Mouse (Mus musculus) left cerebral cortex, postnatal 4 days (tissue): ENCODE data around the gene Lhfpl4. TPM values are rescaled to one million over a fixed set of nuclear protein-coding genes. Genes with fewer than 3 reads are reported as not detected.

ENCODE experiments used
- DNase-seq: peaks from one replicate; pipeline ENCODE4 v3.0.0-alpha.2; 2022
- intact Hi-C: fragments of 180-260 bp; cut with DNase I; formaldehyde crosslinking; loops from one replicate; pipeline ENCODE4 v1.15.1; 2025
- total RNA-seq, 2 experiments: library from RNA; stranded (reverse); gene quantifications; 2 replicates each; pipeline ENCODE4 v1.2.3; 2021

Lhfpl4 gene
- total RNA-seq = 100 to 1,000 TPM in 1 of 2 experiments, 10 to 100 TPM in 1; 95.9 to 102 TPM

- intact Hi-C loops = no loop called here
- peak; percentile 70 for DNase-seq
Observed at GRCm38 (mm10) chr6:113194841-113195595, at the start of gene Lhfpl4. Lhfpl4 (minus strand) TSS chr6:113195384.

DNA sequence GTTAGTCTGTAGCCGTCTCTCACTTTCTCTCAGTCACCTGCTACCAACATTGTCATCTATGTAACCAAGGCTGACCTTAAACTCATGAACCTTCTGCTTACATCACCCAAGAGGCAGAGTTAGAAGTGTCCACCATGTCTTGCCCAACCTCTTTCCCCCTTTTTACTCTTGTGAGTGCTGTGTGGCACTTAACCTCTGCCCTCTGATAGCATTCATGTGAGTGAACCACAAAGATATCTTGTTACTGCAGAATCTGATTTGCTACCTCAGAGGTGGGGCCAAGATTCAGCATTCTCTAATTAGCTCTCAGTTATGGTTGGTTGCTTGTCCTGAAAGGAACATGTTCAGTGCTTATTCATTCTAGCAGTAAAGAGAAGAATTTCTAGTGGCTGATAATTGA lies 47.6 kb upstream of the Lhfpl4 start:
- no peak for DNase-seq
- intact Hi-C loops = no loop called here

DNA sequence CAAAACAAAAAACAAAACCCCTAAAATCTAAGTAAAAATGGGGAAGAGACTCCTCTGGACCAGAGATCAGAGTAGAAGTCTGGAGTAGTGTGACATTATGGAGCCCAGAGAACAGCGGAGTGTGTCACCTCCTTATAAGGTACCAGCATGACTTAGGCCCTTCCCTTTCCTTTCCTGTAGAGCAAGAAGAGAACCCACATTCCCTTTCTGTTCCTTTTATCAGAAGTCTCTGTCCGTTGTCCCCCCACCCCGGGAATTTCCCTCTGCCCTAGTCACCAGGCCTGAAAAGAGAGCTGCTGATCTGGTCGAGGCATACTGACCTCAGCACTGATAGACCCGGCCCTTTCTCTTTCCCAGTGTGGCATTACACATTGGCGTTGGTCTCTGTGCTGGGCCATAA lies 43.3 kb upstream of the Lhfpl4 start:
- intact Hi-C loops = no loop called here
- DNase-seq = no peak

DNA sequence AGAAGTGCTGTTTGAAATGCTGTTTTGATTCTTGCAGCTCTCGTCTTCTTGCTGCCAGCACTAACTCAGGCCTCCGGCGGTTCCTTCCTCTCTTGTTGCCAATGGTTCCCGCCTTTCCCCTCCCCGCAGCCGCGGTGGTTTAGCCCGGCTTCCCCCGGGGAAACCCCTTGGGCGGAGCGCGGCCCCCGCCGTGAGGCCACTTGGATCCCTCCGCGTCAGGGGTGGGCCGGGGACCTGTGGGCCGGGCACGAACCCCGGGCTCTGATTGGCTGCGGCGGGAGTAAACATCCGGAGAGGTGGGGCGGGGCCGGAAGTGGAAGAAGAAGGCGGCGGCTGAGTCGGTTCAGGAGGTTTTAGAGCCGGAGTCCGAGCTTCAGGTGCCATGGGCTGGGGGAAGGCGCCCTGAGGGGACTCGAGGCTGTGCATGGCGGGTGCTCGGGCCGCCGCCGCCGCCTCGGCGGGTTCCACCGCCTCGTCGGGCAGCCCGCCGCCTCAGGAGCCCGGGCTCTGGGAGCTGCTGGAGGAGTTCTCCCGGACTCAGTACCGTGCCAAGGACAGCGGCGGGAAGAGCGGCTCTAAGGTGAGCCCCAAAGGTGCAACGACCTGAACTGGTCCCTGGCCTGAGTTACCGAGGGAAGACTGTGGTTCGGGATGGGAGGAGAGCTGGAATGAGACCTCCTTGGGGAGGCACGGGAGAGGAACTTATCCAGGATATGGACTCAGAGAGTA lies 42.5 kb upstream of the Lhfpl4 start, which contains the start of gene Mtmr14:
Gene Mtmr14, plus strand, starts transcription at position 302 of the 729 bp plus-strand sequence.
- intact Hi-C loops = no loop called here
- peak; percentile 99 for DNase-seq

DNA sequence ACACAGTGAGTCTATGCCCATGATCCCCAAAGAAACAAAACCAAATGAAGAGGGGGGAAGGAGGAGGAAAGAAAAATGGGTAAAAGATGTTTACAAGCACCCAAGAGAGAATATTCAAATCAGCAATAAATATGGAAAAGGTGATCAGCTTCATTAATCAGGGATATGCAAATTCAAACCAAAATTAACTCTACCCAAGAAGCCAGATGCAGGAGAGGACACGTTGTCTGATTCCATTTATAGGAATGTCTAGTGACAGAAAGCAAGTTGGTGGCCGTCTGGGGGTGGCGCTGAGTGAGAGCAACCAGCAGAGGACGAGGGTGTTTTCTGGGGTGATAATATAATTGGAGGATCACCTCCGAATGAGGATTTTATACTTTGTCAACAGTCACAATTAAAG lies 40.0 kb upstream of the Lhfpl4 start:
- no peak for DNase-seq
- intact Hi-C loops = no loop called here

- intact Hi-C loops = no loop called here
- DNase-seq = no peak
Observed at GRCm38 (mm10) chr6:113226705-113227104, 31.5 kb upstream of the Lhfpl4 start.

- intact Hi-C loops = no loop called here
- DNase-seq = no peak
Observed at GRCm38 (mm10) chr6:113225798-113226197, 30.6 kb upstream of the Lhfpl4 start.

GRCm38 (mm10) chr6:113216280-113216679 lies 21.1 kb upstream of the Lhfpl4 start:
- no peak for DNase-seq
- intact Hi-C loops = no loop called here

- DNase-seq = no peak
- intact Hi-C loops = no loop called here
Observed at GRCm38 (mm10) chr6:113195596-113195992, 410 bp upstream of the Lhfpl4 start.

GRCm38 (mm10) chr6:113194517-113194840 lies 705 bp downstream of the Lhfpl4 start:
- no peak for DNase-seq
- intact Hi-C loops = no loop called here

GRCm38 (mm10) chr6:113193765-113194460 lies 1.3 kb downstream of the Lhfpl4 start:
- intact Hi-C loops = no loop called here
- peak; percentile 52 for DNase-seq

- intact Hi-C loops = no loop called here
- DNase-seq = no peak
Observed at GRCm38 (mm10) chr6:113184866-113185525, 10.2 kb downstream of the Lhfpl4 start.

DNA sequence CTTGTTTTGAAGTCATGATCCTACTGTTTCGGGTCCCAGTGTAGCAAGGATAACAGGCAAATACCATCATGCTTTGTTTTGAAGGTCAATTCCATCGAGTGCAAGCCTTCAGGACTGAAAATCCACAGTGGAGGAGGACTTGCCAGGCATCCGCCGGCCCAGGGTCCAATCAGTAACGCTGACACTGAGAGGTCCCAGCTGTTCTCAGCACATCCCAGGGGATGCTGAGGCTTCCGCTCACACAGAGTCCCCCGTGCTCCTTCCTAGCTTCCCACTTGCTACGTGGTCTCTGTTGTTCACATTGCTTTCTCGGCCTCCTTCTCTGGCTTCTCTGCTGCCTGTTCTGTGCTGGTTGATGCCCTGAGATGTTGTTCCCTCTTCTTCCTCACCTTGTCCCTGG lies 11.0 kb downstream of the Lhfpl4 start:
- no peak for DNase-seq
- intact Hi-C loops = no loop called here

GRCm38 (mm10) chr6:113179195-113179733 lies 15.9 kb downstream of the Lhfpl4 start:
- no peak for DNase-seq
- intact Hi-C loops = no loop called here

GRCm38 (mm10) chr6:113178286-113179194 lies 16.6 kb downstream of the Lhfpl4 start:
- intact Hi-C loops = no loop called here

GRCm38 (mm10) chr6:113176613-113177012 lies 18.6 kb downstream of the Lhfpl4 start:
- DNase-seq = no peak
- intact Hi-C loops = no loop called here

More at GRCm38 (mm10) chr6:113178286-113179194, 16.6 kb downstream of the Lhfpl4 start:
- DNase-seq = no peak

DNA sequence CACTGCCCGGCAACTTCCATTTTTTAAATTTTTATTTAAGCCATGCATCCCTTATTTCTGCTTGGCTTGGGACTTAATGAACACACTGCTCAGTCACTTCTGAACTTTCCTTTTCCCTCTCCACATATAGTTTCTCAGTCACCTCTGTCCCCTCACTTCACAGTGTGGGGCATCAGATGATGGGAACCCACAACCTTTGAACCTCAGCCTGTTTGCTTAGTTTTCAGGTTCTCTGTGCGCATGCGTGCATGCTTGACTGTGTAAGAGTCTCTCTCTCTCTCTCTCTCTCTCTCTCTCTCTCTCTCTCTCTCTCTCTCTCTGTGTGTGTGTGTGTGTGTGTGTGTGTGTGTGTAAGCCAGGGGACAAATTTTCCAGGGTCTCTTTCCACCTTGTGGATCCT lies 19.7 kb downstream of the Lhfpl4 start:
- no peak for DNase-seq
- intact Hi-C loops = no loop called here

DNA sequence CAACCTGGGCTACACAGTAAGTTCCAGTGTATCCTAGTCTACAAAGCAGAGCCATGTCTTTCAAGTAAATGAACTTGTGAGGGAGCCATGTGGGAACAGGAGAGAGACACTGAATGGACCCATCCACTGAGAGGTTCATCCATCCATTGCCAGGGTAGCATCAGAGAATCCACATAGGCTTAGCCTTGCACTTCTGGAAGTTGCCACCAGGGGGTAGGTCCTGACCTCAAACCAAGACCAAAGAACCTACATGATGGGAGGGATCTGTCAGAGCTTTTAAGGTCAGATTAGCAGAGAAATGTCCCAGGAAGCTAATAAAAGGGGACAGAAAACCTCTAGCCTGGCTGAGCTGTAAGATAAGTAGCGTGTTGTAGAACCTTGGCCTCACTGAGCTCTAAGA lies 22.6 kb downstream of the Lhfpl4 start:
- DNase-seq = peak; percentile 62

GRCm38 (mm10) chr6:113172011-113172410 lies 23.2 kb downstream of the Lhfpl4 start:
- DNase-seq = no peak
- intact Hi-C loops = no loop called here

More for the DNA sequence above, 22.6 kb downstream of the Lhfpl4 start:
- intact Hi-C loops = no loop called here

GRCm38 (mm10) chr6:113170651-113171050 lies 24.5 kb downstream of the Lhfpl4 start:
- intact Hi-C loops = no loop called here
- no peak for DNase-seq
